Mouse (Mus musculus) megakaryocyte-erythroid progenitor cell, adult 5-6 weeks (primary cell): ENCODE results near the gene Sycp2. TPM values are rescaled to one million over a fixed set of nuclear protein-coding genes. Genes with fewer than 3 reads are reported as not detected.

Experiments
- ATAC-seq: replicated peaks from 2 replicates; pipeline ENCODE4 v1.8.0; 2016; ENCODE audit warnings: mild to moderate bottlenecking, inconsistent platforms; ENCODE audit not compliant: severe bottlenecking, poor library complexity, low FRiP score, low TSS enrichment
- total RNA-seq, 2 experiments: library from RNA; stranded (forward) in 1 of 2; stranded (reverse) in 1 of 2; fragments of 200-1000, 215-1000 nt in 1 of 2; fragments of >200 nt in 1 of 2; fragmentation: Nextera tagmentation in 1 of 2; gene quantifications; 2 replicates each; pipeline ENCODE4 v1.2.3; 2014 to 2017

The Sycp2 gene
- total RNA-seq (2014; fragmentation: Nextera tagmentation): not detected in 2 replicates
- not detected in 2 replicates for total RNA-seq (2017)

- ATAC-seq: 0 out of 2 replicates have a peak, but pooled peaks have one; percentile 41
Measured at GRCm38 (mm10) chr2:178407053-178407815, at the start of gene Sycp2. Gene Sycp2 (minus strand): TSS chr2:178407685.

GRCm38 (mm10) chr2:178454664-178455516 lies 47.4 kb upstream of the Sycp2 start:
- ATAC-seq: no peak

- no peak for ATAC-seq
Measured at GRCm38 (mm10) chr2:178450961-178451360, 43.5 kb upstream of the Sycp2 start.

GRCm38 (mm10) chr2:178450236-178450635 lies 42.8 kb upstream of the Sycp2 start:
- ATAC-seq: no peak

- ATAC-seq: no peak
Measured at GRCm38 (mm10) chr2:178449386-178449785, 41.9 kb upstream of the Sycp2 start.

GRCm38 (mm10) chr2:178437311-178437710 lies 29.8 kb upstream of the Sycp2 start:
- no peak for ATAC-seq

- ATAC-seq: no peak
Measured at GRCm38 (mm10) chr2:178433903-178434302, 26.4 kb upstream of the Sycp2 start.

GRCm38 (mm10) chr2:178433495-178433894 lies 26.0 kb upstream of the Sycp2 start:
- no peak for ATAC-seq

GRCm38 (mm10) chr2:178430231-178430630 lies 22.7 kb upstream of the Sycp2 start, which contains the start of gene Cdh26:
Gene Cdh26 (plus strand): TSS chr2:178430531.
- no peak for ATAC-seq

- ATAC-seq: no peak
Measured at GRCm38 (mm10) chr2:178429426-178429825, 21.9 kb upstream of the Sycp2 start.

GRCm38 (mm10) chr2:178428676-178429075 lies 21.2 kb upstream of the Sycp2 start:
- ATAC-seq: no peak

GRCm38 (mm10) chr2:178428183-178428582 lies 20.7 kb upstream of the Sycp2 start:
- no peak for ATAC-seq

GRCm38 (mm10) chr2:178427181-178427580 lies 19.7 kb upstream of the Sycp2 start:
- ATAC-seq: no peak

- no peak for ATAC-seq
Measured at GRCm38 (mm10) chr2:178426229-178426628, 18.7 kb upstream of the Sycp2 start.

GRCm38 (mm10) chr2:178423223-178423622 lies 15.7 kb upstream of the Sycp2 start:
- ATAC-seq: no peak

GRCm38 (mm10) chr2:178422186-178422585 lies 14.7 kb upstream of the Sycp2 start:
- no peak for ATAC-seq

GRCm38 (mm10) chr2:178421603-178422002 lies 14.1 kb upstream of the Sycp2 start:
- ATAC-seq: no peak

GRCm38 (mm10) chr2:178420576-178420975 lies 13.1 kb upstream of the Sycp2 start:
- ATAC-seq: no peak

- peak; percentile 48 for ATAC-seq
Measured at GRCm38 (mm10) chr2:178416970-178417369, 9.5 kb upstream of the Sycp2 start.

GRCm38 (mm10) chr2:178416427-178416826 lies 8.9 kb upstream of the Sycp2 start:
- ATAC-seq: peak; percentile 61

GRCm38 (mm10) chr2:178415150-178415448 lies 7.6 kb upstream of the Sycp2 start:
- ATAC-seq: no peak
